Mouse (Mus musculus) heart, adult 2 months (tissue): ENCODE data around the gene Serinc3.

Experiments
- CTCF ChIP-seq: fragments of 200-600 bp; IDR thresholded peaks from 2 replicates; pipeline ENCODE4 v1.8.1; 2022; ENCODE audit warnings: antibody characterized with exemption, mild to moderate bottlenecking, moderate library complexity
- EP300 ChIP-seq: fragments of 200-500 bp; IDR thresholded peaks from 2 replicates; pipeline ENCODE4 v1.6.1; 2011; ENCODE audit warnings: low read depth, low read length, control low read depth; ENCODE audit not compliant: insufficient read depth
- POLR2A ChIP-seq: fragments of 200-500 bp; IDR thresholded peaks from 2 replicates; pipeline ENCODE4 v1.6.1; 2011; ENCODE audit warnings: mild to moderate bottlenecking, low read depth, low read length, control low read depth; ENCODE audit not compliant: insufficient read depth

DNA sequence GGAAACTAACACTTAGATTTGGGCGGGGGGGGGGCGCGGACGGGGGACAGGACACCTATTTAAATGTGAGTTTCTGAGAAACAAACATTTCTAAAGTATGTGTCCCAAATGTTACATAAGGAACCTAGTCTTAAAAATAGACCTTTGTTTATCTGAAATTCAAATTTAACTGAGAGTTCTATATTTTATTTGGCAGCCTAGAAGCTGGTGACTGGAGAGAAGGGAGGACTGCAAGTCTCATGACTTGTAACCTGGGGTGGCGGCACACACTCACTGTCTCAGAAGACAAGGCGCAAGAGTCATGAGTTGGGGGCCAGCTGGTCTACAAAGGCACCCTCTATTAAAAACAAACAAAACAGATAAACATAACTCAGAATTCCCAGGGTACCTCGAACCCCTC lies 43.9 kb downstream of the Serinc3 start:
- TF ChIP-seq CTCF: no peak
- TF ChIP-seq POLR2A: no peak
- no peak for TF ChIP-seq EP300
